ENCODE assay signal across 25 mouse cellular contexts in the genomic region with DNA sequence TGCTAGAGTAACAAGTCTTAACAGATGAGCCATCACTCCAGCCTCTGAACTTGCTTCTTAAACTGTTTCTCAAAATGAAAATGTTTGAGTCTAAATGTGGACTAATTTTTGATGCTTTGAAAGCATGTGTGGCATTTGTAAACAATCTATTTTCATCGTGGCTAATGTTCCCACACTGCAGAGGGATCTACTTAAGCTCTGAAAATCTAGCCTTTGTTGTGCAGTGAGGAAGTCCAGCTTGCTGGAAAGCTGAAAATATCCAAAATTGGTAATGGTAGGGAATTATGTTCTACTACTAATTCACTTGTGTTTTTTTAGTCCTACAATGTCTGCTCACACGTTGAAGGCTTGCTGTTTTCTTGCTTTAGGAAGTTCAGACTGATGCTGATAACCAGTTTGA. TPM values are rescaled to one million over a fixed set of nuclear protein-coding genes. Genes with fewer than 3 reads are reported as not detected.
DNase-seq lines count a peak whose midpoint lies in the region; ATAC-seq and TF ChIP-seq lines count a peak whose summit lies in the region.
"Had no signal": no experiment of that assay in that cellular context is flagged by ENCODE, and none has a peak within 500 bp of the region (broad histone marks: within the 10 kb centered on the region; RNA-seq: fewer than 3 reads in every experiment).

No protein-coding gene starts in this region.

- intact Hi-C loops in gastrocnemius, adult 2 months (cut with DNase I): loop anchor here (10.0 kb wide), 2 partner anchors 171 to 361 kb away; no protein-coding TSS in a partner anchor

- WGBS in lung, embryonic 14.5 days: 60% methylated on average over 2 of the region's 2 CpGs
- 51% methylated on average over 2 of the region's 2 CpGs for WGBS in intestine, embryonic 15.5 days
- WGBS in stomach, embryonic 14.5 days: 63% methylated on average over 2 of the region's 2 CpGs

- no peak overlapping the region for H3K9ac ChIP-seq in lung, embryonic 14.5 days
- H3K9ac ChIP-seq in intestine, embryonic 15.5 days: no peak overlapping the region
- H3K9ac ChIP-seq in stomach, embryonic 14.5 days (replicated peaks; ENCODE audit: low read depth, low read length): no peak overlapping the region
- H3K9ac ChIP-seq: embryonic facial prominence, embryonic 12.5 days; liver, embryonic 14.5 days; midbrain, embryonic 15.5 days had no signal

- no peak overlapping the region for H3K4me3 ChIP-seq in gastrocnemius, adult 2 months
- H3K4me3 ChIP-seq in lung, embryonic 14.5 days (ENCODE audit: low read depth, low read length): no peak overlapping the region
- no peak overlapping the region for H3K4me3 ChIP-seq in intestine, embryonic 15.5 days (replicated peaks)
- no peak overlapping the region for H3K4me3 ChIP-seq in stomach, embryonic 14.5 days (ENCODE audit: low read depth, low read length)
- H3K4me3 ChIP-seq: embryonic facial prominence, embryonic 12.5 days; heart, embryonic 10.5 days; megakaryocyte, embryonic 14.5 days; midbrain, embryonic 15.5 days had no signal

- H3K4me1 ChIP-seq in lung, embryonic 14.5 days (ENCODE audit: insufficient read depth): no peaks in the 10 kb centered on the region
- H3K4me1 ChIP-seq in intestine, embryonic 15.5 days (replicated peaks): no peaks in the 10 kb centered on the region
- no peaks in the 10 kb centered on the region for H3K4me1 ChIP-seq in stomach, embryonic 14.5 days (ENCODE audit: control insufficient read depth, insufficient read depth, low read length)
- H3K4me1 ChIP-seq: embryonic facial prominence, embryonic 12.5 days; heart, embryonic 10.5 days; midbrain, embryonic 15.5 days had no signal

- H3K27me3 ChIP-seq in lung, embryonic 14.5 days (ENCODE audit: insufficient read depth, low read length): no peaks in the 10 kb centered on the region
- H3K27me3 ChIP-seq in intestine, embryonic 15.5 days (replicated peaks): no peaks in the 10 kb centered on the region
- H3K27me3 ChIP-seq in stomach, embryonic 14.5 days (ENCODE audit: control insufficient read depth, insufficient read depth, low read length): no peaks in the 10 kb centered on the region
- H3K27me3 ChIP-seq: embryonic facial prominence, embryonic 12.5 days; megakaryocyte, embryonic 14.5 days; midbrain, embryonic 15.5 days had no signal

- TF ChIP-seq CTCF in gastrocnemius, adult 2 months (IDR thresholded peaks at IDR 0.05): no peak
- TF ChIP-seq CTCF in lung, embryonic 14.5 days (IDR thresholded peaks at IDR 0.05; ENCODE audit: low read depth): no peak

- DNase-seq in gastrocnemius, adult 2 months: no peak
- DNase-seq in gastrocnemius, postnatal 4 days (ENCODE audit: low spot score in 2 of 2): no peak
- peak; percentile 39 for DNase-seq in lung, embryonic 14.5 days
- DNase-seq in lung, postnatal 4 days: no peak
- no peak for DNase-seq in cerebellum, adult 8-10 months
- no peak for DNase-seq in urinary bladder, postnatal 25 days (ENCODE audit: low spot score)
- DNase-seq: adrenal gland, adult 8-10 months; cerebellum, adult 2 months; kidney, adult 9 months; thymus, postnatal 4 days had no signal

- no peaks in the 10 kb centered on the region for H3K9me3 ChIP-seq in lung, embryonic 14.5 days (ENCODE audit: low read depth, low read length)
- no peaks in the 10 kb centered on the region for H3K9me3 ChIP-seq in intestine, embryonic 15.5 days
- H3K9me3 ChIP-seq in stomach, embryonic 14.5 days (ENCODE audit: control insufficient read depth, low read depth, low read length): no peaks in the 10 kb centered on the region
- H3K9me3 ChIP-seq: embryonic facial prominence, embryonic 12.5 days; heart, embryonic 10.5 days; megakaryocyte, embryonic 14.5 days; midbrain, embryonic 15.5 days had no signal

- H3K36me3 ChIP-seq in lung, embryonic 14.5 days (ENCODE audit: insufficient read depth): peaks cover 37% of the 10 kb centered on the region
- no peaks in the 10 kb centered on the region for H3K36me3 ChIP-seq in intestine, embryonic 15.5 days
- H3K36me3 ChIP-seq in stomach, embryonic 14.5 days (ENCODE audit: control insufficient read depth, insufficient read depth, low read length): peaks cover 8% of the 10 kb centered on the region; the same call in 1 of the 2 replicates

- peak overlapping the region; percentile 70 for H3K27ac ChIP-seq in gastrocnemius, adult 2 months
- peak overlapping the region; percentile 61; the same call in 1 of the 2 replicates for H3K27ac ChIP-seq in lung, embryonic 14.5 days (ENCODE audit: low read depth)
- peak overlapping the region; percentile 72 for H3K27ac ChIP-seq in intestine, embryonic 15.5 days
- peak overlapping the region; percentile 85 for H3K27ac ChIP-seq in stomach, embryonic 14.5 days (ENCODE audit: low read length)
- H3K27ac ChIP-seq: embryonic facial prominence, embryonic 12.5 days; heart, embryonic 10.5 days; hindbrain, postnatal 0 days; liver, embryonic 14.5 days; midbrain, embryonic 15.5 days had no signal

- ATAC-seq in lung, embryonic 14.5 days (ENCODE audit: insufficient read depth): no peak
- no peak for ATAC-seq in intestine, embryonic 15.5 days
- ATAC-seq in stomach, embryonic 14.5 days (ENCODE audit: insufficient number of reproducible peaks, insufficient read depth, low FRiP score, low read depth): no peak
- ATAC-seq: hindbrain, postnatal 0 days; midbrain, embryonic 15.5 days had no signal

- no peak overlapping the region for H3K4me2 ChIP-seq in lung, embryonic 14.5 days
- no peak overlapping the region for H3K4me2 ChIP-seq in intestine, embryonic 15.5 days (replicated peaks)
- no peak overlapping the region for H3K4me2 ChIP-seq in stomach, embryonic 14.5 days (replicated peaks; ENCODE audit: low read depth, low read length)
- H3K4me2 ChIP-seq: embryonic facial prominence, embryonic 12.5 days; midbrain, embryonic 15.5 days had no signal

RNA-seq across cellular contexts. Expression of gene Ccdc14, which starts 15.6 kb away (rescaled TPM):
- 1 to 10 TPM; 2.1 to 2.5 TPM for total RNA-seq in gastrocnemius, adult 2 months (2021)
- 1 to 10 TPM; 6.5 to 7.2 TPM for total RNA-seq in gastrocnemius, postnatal 4 days (2021)
- 10.0 and 10.1 TPM in 2 replicates for polyA plus RNA-seq in lung, embryonic 14.5 days (2014; fragmentation: Nextera tagmentation; extraction: Ambion mirVana)
- polyA plus RNA-seq in intestine, embryonic 15.5 days (2015; fragmentation: Nextera tagmentation; extraction: Ambion mirVana): 4.9 and 6.0 TPM in 2 replicates
- polyA plus RNA-seq in stomach, embryonic 14.5 days (2014; fragmentation: Nextera tagmentation; extraction: Ambion mirVana): 8.1 and 8.5 TPM in 2 replicates

RNA-seq across cellular contexts. Expression of gene Mylk, which starts 39.0 kb away (rescaled TPM):
- 10 to 100 TPM; 22.7 to 29.5 TPM for total RNA-seq in gastrocnemius, adult 2 months (2021)
- total RNA-seq in gastrocnemius, postnatal 4 days (2021): 10 to 100 TPM; 39.2 to 51.6 TPM
- polyA plus RNA-seq in lung, embryonic 14.5 days (2014; fragmentation: Nextera tagmentation; extraction: Ambion mirVana): 117 and 122 TPM in 2 replicates
- polyA plus RNA-seq in intestine, embryonic 15.5 days (2015; fragmentation: Nextera tagmentation; extraction: Ambion mirVana): 300 and 346 TPM in 2 replicates
- polyA plus RNA-seq in stomach, embryonic 14.5 days (2014; fragmentation: Nextera tagmentation; extraction: Ambion mirVana): 262 and 303 TPM in 2 replicates
- total RNA-seq: MEL had no signal

RNA-seq across cellular contexts. Expression of gene Ropn1, which starts 56.3 kb away (rescaled TPM):
- not detected for total RNA-seq in gastrocnemius, adult 2 months (2021)
- total RNA-seq in gastrocnemius, postnatal 4 days (2021): not detected
- polyA plus RNA-seq in lung, embryonic 14.5 days (2014; fragmentation: Nextera tagmentation; extraction: Ambion mirVana): not detected in 2 replicates
- not detected in 2 replicates for polyA plus RNA-seq in intestine, embryonic 15.5 days (2015; fragmentation: Nextera tagmentation; extraction: Ambion mirVana)
- not detected in 2 replicates for polyA plus RNA-seq in stomach, embryonic 14.5 days (2014; fragmentation: Nextera tagmentation; extraction: Ambion mirVana)
- total RNA-seq: adrenal gland, adult 8-10 months; common myeloid progenitor, adult 5-6 weeks; gastrocnemius, postnatal 10 days; hematopoietic stem cell, adult 5-6 weeks; hindbrain, postnatal 0 days; MEL; neutrophil, adult 5-6 weeks had no signal
- polyA plus RNA-seq: embryonic facial prominence, embryonic 12.5 days; forebrain, embryonic 11.5 days; limb, embryonic 11.5 days; liver, embryonic 14.5 days; midbrain, embryonic 15.5 days had no signal
